Mouse (Mus musculus) hindbrain, embryonic 16.5 days (tissue): ENCODE measurements at regions not wholly inside any gene's neighbourhood (a gene's known extent, or its start where the extent isn't known, plus 50 kb on each side); places are given as distances from the start of the nearest gene placed in this dataset.

ENCODE experiments used
- ATAC-seq: fragments of 200-750 bp; cut with Nextera tagmentation; 2 replicates; pipeline ENCODE4 v1.8.0; 2017; ENCODE audit warnings: moderate TSS enrichment, moderate library complexity
- H3K27ac ChIP-seq: fragments of 300-500 bp; sonication (generic); 2 replicates; pipeline ENCODE4 v1.5.1; 2014; ENCODE audit warnings: low read depth, mild to moderate bottlenecking, control low read depth, low read length, moderate library complexity
- H3K27me3 ChIP-seq: fragments of 300-500 bp; sonication (generic); replicated peaks from 2 replicates; pipeline ENCODE4 v1.6.1; 2014; ENCODE audit warnings: low read length; ENCODE audit not compliant: control insufficient read depth, insufficient read depth
- H3K36me3 ChIP-seq: fragments of 300-500 bp; sonication (generic); 2 replicates; pipeline ENCODE4 v1.6.1; 2014; ENCODE audit warnings: mild to moderate bottlenecking, low read length, moderate library complexity, mixed read lengths; ENCODE audit not compliant: control insufficient read depth, insufficient read depth
- H3K4me1 ChIP-seq: fragments of 300-500 bp; sonication (generic); 2 replicates; pipeline ENCODE4 v1.6.1; 2014; ENCODE audit warnings: low read depth, low read length; ENCODE audit not compliant: control insufficient read depth, insufficient read depth
- H3K4me2 ChIP-seq: fragments of 300-500 bp; sonication (generic); 2 replicates; pipeline ENCODE4 v1.6.1; 2014; ENCODE audit warnings: mild to moderate bottlenecking, low read length, control low read depth, moderate library complexity
- H3K4me3 ChIP-seq: fragments of 300-500 bp; sonication (generic); 2 replicates; pipeline ENCODE4 v1.5.1; 2014; ENCODE audit warnings: mild to moderate bottlenecking, low read length, control low read depth, moderate library complexity
- H3K9ac ChIP-seq: fragments of 300-500 bp; sonication (generic); 2 replicates; pipeline ENCODE4 v1.6.1; 2014; ENCODE audit warnings: low read depth, mild to moderate bottlenecking, control low read depth, low read length, moderate library complexity
- H3K9me3 ChIP-seq: fragments of 300-500 bp; sonication (generic); 2 replicates; pipeline ENCODE4 v1.6.1; 2014; ENCODE audit warnings: mild to moderate bottlenecking, low read length, moderate library complexity; ENCODE audit not compliant: control insufficient read depth
- WGBS: fragments of 180-500 bp; shearing (Covaris S2); extraction: QIAGEN DNeasy Blood & Tissue Kit; methylation state at CpG from one replicate; pipeline ENCODE4 v1.1.7; 2014; 5-methylcytosine and 5-hydroxymethylcytosine counted together

DNA sequence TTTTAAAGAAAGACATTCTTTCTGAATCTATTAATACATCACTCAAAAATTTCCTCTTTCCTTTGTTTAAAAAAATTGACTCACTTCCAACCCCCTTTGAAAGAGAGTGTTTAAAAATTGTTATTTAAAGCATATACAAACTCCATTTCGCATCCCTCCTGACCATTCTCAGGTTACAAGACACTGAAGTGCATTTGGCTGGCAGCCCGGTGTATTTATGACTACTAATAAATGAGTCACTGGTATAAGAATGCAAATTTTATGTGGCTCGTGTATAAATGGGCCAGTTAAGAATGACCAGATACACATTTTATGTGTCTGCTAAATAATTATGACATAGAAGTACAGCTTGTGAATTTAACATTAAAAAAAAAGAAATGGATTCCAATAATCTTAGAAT is 138.8 kb upstream of the Rarb start:
- H3K36me3 ChIP-seq = no peaks in the 10 kb centered on the region
- 51% methylated on average over 3 of the region's 3 CpGs for WGBS
- H3K4me3 ChIP-seq = no peak overlapping the region
- no peak overlapping the region for H3K4me2 ChIP-seq
- H3K9me3 ChIP-seq = no peaks in the 10 kb centered on the region
- H3K27ac ChIP-seq = no peak overlapping the region
- ATAC-seq = no peak
- no peaks in the 10 kb centered on the region for H3K27me3 ChIP-seq
- H3K9ac ChIP-seq = no peak overlapping the region
- H3K4me1 ChIP-seq = no peaks in the 10 kb centered on the region

DNA sequence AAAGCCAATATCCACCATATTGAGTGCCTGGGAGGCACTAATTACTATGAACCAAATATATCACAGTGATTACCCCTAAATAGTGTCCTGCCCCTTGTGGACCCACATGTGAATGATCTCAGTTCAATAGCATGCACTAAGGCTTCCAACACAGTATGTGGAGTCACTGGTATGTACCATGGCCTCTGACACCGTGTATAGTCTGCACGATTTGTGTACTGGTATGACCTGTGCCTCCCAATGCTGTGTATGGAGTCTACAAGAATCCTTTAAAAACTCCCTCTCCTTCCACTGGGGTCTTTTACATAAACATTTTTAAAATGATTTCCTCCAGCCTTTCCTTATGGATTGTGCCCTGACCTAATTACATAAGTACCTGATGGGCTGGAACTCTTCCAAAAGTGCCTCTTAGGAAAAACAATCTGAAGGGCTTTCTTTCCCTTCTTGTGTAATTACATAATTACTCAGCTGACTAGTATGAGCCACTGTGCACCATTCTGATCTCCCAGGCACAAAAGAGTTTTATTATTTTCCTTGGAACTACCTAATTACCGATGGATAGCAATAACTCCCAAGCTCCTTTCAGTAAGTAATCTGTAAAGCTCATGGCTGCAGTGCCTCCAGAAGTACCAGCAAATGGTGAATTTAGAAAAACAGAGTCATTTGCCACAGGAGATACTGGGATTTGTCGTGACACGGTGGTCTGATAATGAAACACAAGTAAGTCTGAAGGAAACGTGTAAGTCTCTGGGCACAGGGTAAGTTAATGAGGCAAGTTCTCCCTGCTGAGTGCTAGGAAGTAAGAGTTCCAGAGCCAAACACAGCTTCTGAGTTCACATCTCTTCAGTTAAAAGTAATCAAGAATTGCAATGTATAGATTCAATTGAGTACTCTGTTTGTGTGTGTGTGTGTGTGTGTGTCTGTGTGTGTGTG is 135.8 kb upstream of the Rarb start:
- Histone ChIP-seq H3K36me3 (no peaks in the 10 kb centered on the region), H3K9ac (no peak overlapping the region), H3K4me2 (no peak overlapping the region), H3K9me3 (no peaks in the 10 kb centered on the region), H3K4me3 (no peak overlapping the region), H3K27me3 (no peaks in the 10 kb centered on the region), H3K27ac (no peak overlapping the region), H3K4me1 (no peaks in the 10 kb centered on the region)
- WGBS = 64% methylated on average over 6 of the region's 6 CpGs
- ATAC-seq = peak; percentile 86

- H3K36me3 ChIP-seq = no peaks in the 10 kb centered on the region
- WGBS = 97% methylated on average over 1 of the region's 1 CpGs
- no peak overlapping the region for H3K9ac ChIP-seq
- no peak overlapping the region for H3K27ac ChIP-seq
- no peaks in the 10 kb centered on the region for H3K27me3 ChIP-seq
- H3K4me2 ChIP-seq = no peak overlapping the region
- no peaks in the 10 kb centered on the region for H3K4me1 ChIP-seq
- H3K4me3 ChIP-seq = no peak overlapping the region
- no peak for ATAC-seq
- H3K9me3 ChIP-seq = no peaks in the 10 kb centered on the region
Observed at GRCm38 (mm10) chr14:16948736-16949135, 129.8 kb upstream of the Rarb start.

- H3K4me1 ChIP-seq = no peaks in the 10 kb centered on the region
- no peak overlapping the region for H3K4me2 ChIP-seq
- H3K9ac ChIP-seq = no peak overlapping the region
- WGBS = 88% methylated on average over 1 of the region's 1 CpGs
- no peaks in the 10 kb centered on the region for H3K9me3 ChIP-seq
- no peak for ATAC-seq
- no peak overlapping the region for H3K4me3 ChIP-seq
- H3K27me3 ChIP-seq = no peaks in the 10 kb centered on the region
- H3K27ac ChIP-seq = no peak overlapping the region
- H3K36me3 ChIP-seq = no peaks in the 10 kb centered on the region
Observed at GRCm38 (mm10) chr14:16944441-16944840, 125.5 kb upstream of the Rarb start.

- H3K9ac ChIP-seq = no peak overlapping the region
- WGBS = 67% methylated on average over 5 of the region's 5 CpGs
- no peak overlapping the region for H3K4me2 ChIP-seq
- no peaks in the 10 kb centered on the region for H3K27me3 ChIP-seq
- no peak overlapping the region for H3K4me3 ChIP-seq
- H3K9me3 ChIP-seq = no peaks in the 10 kb centered on the region
- no peaks in the 10 kb centered on the region for H3K4me1 ChIP-seq
- no peaks in the 10 kb centered on the region for H3K36me3 ChIP-seq
- no peak for ATAC-seq
- H3K27ac ChIP-seq = no peak overlapping the region
Observed at GRCm38 (mm10) chr14:16943531-16943930, 124.6 kb upstream of the Rarb start.

DNA sequence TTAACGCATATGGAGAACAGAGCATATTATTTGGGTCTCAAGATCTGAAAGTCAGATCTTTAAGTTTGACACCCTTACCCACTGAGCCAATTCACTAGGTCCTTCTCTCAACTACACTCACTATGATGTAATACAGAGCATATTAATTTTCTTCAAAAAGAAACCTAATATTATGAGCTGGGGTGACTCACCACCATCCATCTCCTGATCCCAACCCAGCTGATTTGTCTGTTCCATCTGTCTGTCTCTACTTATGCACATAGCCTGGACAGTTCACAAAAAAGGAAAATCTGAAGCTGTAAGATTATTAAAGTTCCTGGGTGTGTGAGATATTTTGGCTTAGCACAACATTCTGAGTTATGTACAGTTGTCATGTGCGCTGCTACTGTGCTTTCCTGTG is 108.2 kb upstream of the Rarb start:
- H3K27ac ChIP-seq = no peak overlapping the region
- H3K9ac ChIP-seq = no peak overlapping the region
- no peaks in the 10 kb centered on the region for H3K27me3 ChIP-seq
- H3K36me3 ChIP-seq = no peaks in the 10 kb centered on the region
- no peak overlapping the region for H3K4me3 ChIP-seq
- no peak for ATAC-seq
- no peaks in the 10 kb centered on the region for H3K9me3 ChIP-seq
- no peak overlapping the region for H3K4me2 ChIP-seq
- H3K4me1 ChIP-seq = no peaks in the 10 kb centered on the region
- WGBS = 89% methylated on average over 2 of the region's 2 CpGs

GRCm38 (mm10) chr14:16901534-16902147 is 82.7 kb upstream of the Rarb start:
- Histone ChIP-seq H3K27me3 (no peaks in the 10 kb centered on the region), H3K4me2 (no peak overlapping the region)
- 38% methylated on average over 9 of the region's 9 CpGs for WGBS

GRCm38 (mm10) chr14:16897747-16898544 is 79.0 kb upstream of the Rarb start:
- Histone ChIP-seq H3K4me2 (no peak overlapping the region), H3K36me3 (no peaks in the 10 kb centered on the region), H3K4me1 (peaks cover 9% of the 10 kb centered on the region), H3K9me3 (no peaks in the 10 kb centered on the region), H3K27ac (no peak overlapping the region), H3K9ac (no peak overlapping the region), H3K27me3 (no peaks in the 10 kb centered on the region), H3K4me3 (no peak overlapping the region)
- peak; percentile 84 for ATAC-seq
- WGBS = 20% methylated on average over 3 of the region's 3 CpGs

More at GRCm38 (mm10) chr14:16901534-16902147, 82.7 kb upstream of the Rarb start:
- Histone ChIP-seq H3K36me3 (no peaks in the 10 kb centered on the region), H3K4me3 (no peak overlapping the region), H3K4me1 (peaks cover 9% of the 10 kb centered on the region), H3K27ac (no peak overlapping the region), H3K9me3 (no peaks in the 10 kb centered on the region), H3K9ac (no peak overlapping the region)
- no peak for ATAC-seq

DNA sequence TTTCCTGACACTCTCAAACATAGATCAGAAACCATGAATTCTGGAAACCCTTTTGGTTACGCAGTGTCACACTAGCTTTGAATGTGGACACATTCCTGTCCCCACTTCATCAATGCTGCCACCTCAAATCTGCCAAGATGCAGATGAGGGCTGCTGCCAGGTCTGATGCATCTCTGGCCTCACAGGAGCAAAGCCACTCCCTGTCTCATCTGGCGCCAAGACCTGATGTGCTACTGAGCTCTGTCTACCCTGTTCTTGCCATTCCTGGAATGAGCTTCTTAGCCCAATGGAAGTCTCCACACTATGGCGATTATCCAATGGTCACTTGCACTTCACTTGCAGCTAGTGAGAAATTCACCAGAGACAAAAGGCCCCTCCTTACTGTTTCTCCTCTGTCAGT is 78.0 kb upstream of the Rarb start:
- no peak for ATAC-seq
- Histone ChIP-seq H3K4me3 (no peak overlapping the region), H3K4me2 (no peak overlapping the region), H3K27ac (no peak overlapping the region), H3K9ac (no peak overlapping the region), H3K9me3 (no peaks in the 10 kb centered on the region), H3K27me3 (no peaks in the 10 kb centered on the region), H3K36me3 (no peaks in the 10 kb centered on the region), H3K4me1 (peaks cover 9% of the 10 kb centered on the region)
- WGBS = 70% methylated on average over 3 of the region's 3 CpGs
